Mouse (Mus musculus) cortical plate, adult 2 months (tissue): ENCODE results near the gene Slc7a8.

ENCODE experiments used
- CTCF ChIP-seq: fragments of 200-500 bp; IDR thresholded peaks from 2 replicates; pipeline ENCODE4 v1.5.1; 2011; ENCODE audit warnings: mild to moderate bottlenecking, control low read depth, low read length; ENCODE audit not compliant: insufficient read depth; ENCODE audit errors: extremely low read depth
- POLR2A ChIP-seq: fragments of 200-500 bp; IDR thresholded peaks from 2 replicates; pipeline ENCODE4 v1.6.1; 2011; ENCODE audit warnings: mild to moderate bottlenecking, low read length, control low read depth; ENCODE audit not compliant: insufficient read depth; ENCODE audit errors: extremely low read depth

DNA sequence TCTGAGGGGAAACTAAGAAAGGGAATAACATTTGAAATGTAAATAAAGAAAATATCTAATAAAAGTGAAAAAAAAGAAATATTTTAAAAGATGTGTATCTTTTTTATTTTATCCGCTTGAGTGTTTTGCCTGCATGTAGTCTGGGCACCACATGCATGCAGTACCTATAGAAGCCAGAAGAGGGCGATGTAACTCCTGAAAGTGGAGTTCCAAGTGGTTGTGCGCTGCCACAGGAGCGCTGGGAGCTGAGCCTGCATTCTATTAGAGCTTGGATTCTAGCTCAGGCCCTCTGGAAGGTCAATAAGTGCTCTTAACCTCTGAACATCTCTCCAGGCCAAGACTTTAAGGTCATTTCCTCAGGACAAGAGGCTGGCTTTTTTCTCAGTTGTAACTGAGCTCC, 5.5 kb upstream of the Slc7a8 start:
- TF ChIP-seq CTCF = no peak
- TF ChIP-seq POLR2A = no peak
